Mouse (Mus musculus) liver, embryonic 14.5 days (tissue): ENCODE results near the gene Plxnd1. TPM values are rescaled to one million over a fixed set of nuclear protein-coding genes. Genes with fewer than 3 reads are reported as not detected.

Experiments
- ATAC-seq: fragments of 200-750 bp; cut with Nextera tagmentation; 2 replicates; pipeline ENCODE4 v1.8.0; 2017; ENCODE audit warnings: moderate number of reproducible peaks, mild to moderate bottlenecking, moderate library complexity; ENCODE audit not compliant: insufficient read depth
- DNase-seq, 3 experiments: peaks; one replicate each; pipeline ENCODE4 v3.0.0-alpha.2; 2012 to 2013; ENCODE audit warnings: low read depth in 3 of 3, low spot score in 3 of 3
- H3K27ac ChIP-seq: fragments of 300-500 bp; sonication (generic); 2 replicates; pipeline ENCODE4 v1.5.1; 2014; ENCODE audit warnings: moderate library complexity, mild to moderate bottlenecking, control low read depth, inconsistent platforms
- H3K27me3 ChIP-seq: fragments of 300-500 bp; sonication (generic); 2 replicates; pipeline ENCODE4 v1.6.1; 2014; ENCODE audit warnings: mild to moderate bottlenecking, low read length, moderate library complexity; ENCODE audit not compliant: control insufficient read depth, insufficient read depth
- H3K36me3 ChIP-seq: fragments of 300-500 bp; sonication (generic); replicated peaks from 2 replicates; pipeline ENCODE4 v1.6.1; 2014; ENCODE audit warnings: low read depth; ENCODE audit not compliant: control insufficient read depth, insufficient read depth
- H3K4me1 ChIP-seq, 2 experiments: fragments of 200-500 bp in 1 of 2; fragments of 300-500 bp in 1 of 2; sonication (generic) in 1 of 2; replicated peaks; 2 replicates each; pipeline ENCODE4 v1.6.1; 2012 to 2014; ENCODE audit warnings: antibody characterized with exemption in 1 of 2, inconsistent platforms in 1 of 2, low read length in 1 of 2; ENCODE audit not compliant: control insufficient read depth in 2 of 2, insufficient read depth in 2 of 2
- H3K4me2 ChIP-seq: fragments of 300-500 bp; sonication (generic); 2 replicates; pipeline ENCODE4 v1.6.1; 2014; ENCODE audit warnings: low read depth, mild to moderate bottlenecking, control low read depth, moderate library complexity
- H3K4me3 ChIP-seq, 2 experiments: fragments of 200-500 bp in 1 of 2; fragments of 300-500 bp in 1 of 2; sonication (generic) in 1 of 2; 2 replicates each; pipeline ENCODE4 v1.5.1; 2012 to 2014; ENCODE audit warnings: low read depth in 2 of 2, low read length in 2 of 2, mild to moderate bottlenecking in 2 of 2, control low read depth in 1 of 2, inconsistent platforms in 1 of 2, moderate library complexity in 1 of 2; ENCODE audit not compliant: insufficient read depth in 1 of 2
- H3K9ac ChIP-seq: fragments of 300-500 bp; sonication (generic); replicated peaks from 2 replicates; pipeline ENCODE4 v1.6.1; 2014; ENCODE audit warnings: mild to moderate bottlenecking, control low read depth, moderate library complexity
- H3K9me3 ChIP-seq: fragments of 300-500 bp; sonication (generic); 2 replicates; pipeline ENCODE4 v1.6.1; 2016; ENCODE audit warnings: low read length, mixed read lengths; ENCODE audit not compliant: control insufficient read depth
- CTCF ChIP-seq: IDR thresholded peaks from 2 replicates; pipeline ENCODE4 v1.5.1; 2016; ENCODE audit warnings: antibody characterized with exemption, low read depth, control low read depth
- EP300 ChIP-seq: IDR thresholded peaks from 2 replicates; pipeline ENCODE4 v1.6.1; 2016; ENCODE audit warnings: antibody characterized with exemption, low read depth
- WGBS: fragments of 180-500 bp; shearing (Covaris S2); extraction: QIAGEN DNeasy Blood & Tissue Kit; methylation state at CpG from one replicate; pipeline ENCODE4 v1.1.7; 2014; ENCODE audit not compliant: insufficient replicate concordance; 5-methylcytosine and 5-hydroxymethylcytosine counted together
- polyA plus RNA-seq, 2 experiments: library from polyadenylated mRNA; depleted of rRNA in 1 of 2; stranded (reverse) in 1 of 2; unstranded in 1 of 2; fragments of >200 nt; fragmentation: Nextera tagmentation in 1 of 2; extraction: Ambion mirVana in 1 of 2; gene quantifications; 2 replicates each; pipeline versions ENCODE4 v1.2.1 to v1.2.3; 2012 to 2014

Gene Plxnd1
- polyA plus RNA-seq, 2 experiments: 6.4 to 13.0 TPM

- Histone ChIP-seq H3K27ac (no peak overlapping the region), H3K4me1 (peaks cover 0 to 9% of the 10 kb centered on the region in 2 experiments; a peak in 3 of 4 replicates), H3K4me2 (no peak overlapping the region), H3K9ac (no peak overlapping the region), H3K4me3 (no peak overlapping the region), H3K36me3 (no peaks in the 10 kb centered on the region), H3K27me3 (no peaks in the 10 kb centered on the region), H3K9me3 (no peaks in the 10 kb centered on the region)
- no peak for TF ChIP-seq EP300
- TF ChIP-seq CTCF: no peak
- no peak for DNase-seq
- ATAC-seq: no peak
- WGBS: 55% methylated on average over 1 of the region's 1 CpGs
Observed at GRCm38 (mm10) chr6:115938798-115939197, 56.0 kb downstream of the Plxnd1 start.

DNA sequence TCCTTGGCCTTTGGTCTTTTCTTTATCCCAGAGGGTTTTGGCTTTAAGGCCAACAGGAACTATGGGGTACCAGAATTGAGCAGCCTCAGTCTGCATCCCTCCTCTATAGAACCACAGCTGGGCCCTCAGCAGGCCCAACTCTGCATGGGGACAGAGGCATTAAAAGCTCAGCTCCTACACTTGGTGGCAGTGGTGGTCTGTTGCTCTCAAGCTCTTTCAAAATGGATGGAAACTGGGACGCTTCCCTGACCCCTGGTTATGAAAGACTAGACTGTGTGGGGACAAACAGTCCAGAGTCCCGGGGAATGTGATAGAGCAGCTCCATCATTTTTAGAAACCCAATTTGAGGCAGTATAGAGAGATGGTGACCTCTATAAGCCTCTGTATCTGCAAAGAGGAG is 56.8 kb downstream of the Plxnd1 start:
- H3K4me2 ChIP-seq: no peak overlapping the region
- H3K9me3 ChIP-seq: no peaks in the 10 kb centered on the region
- no peak for ATAC-seq
- WGBS: 52% methylated on average over 2 of the region's 2 CpGs
- DNase-seq: no peak
- no peaks in the 10 kb centered on the region for H3K36me3 ChIP-seq
- peaks cover 0 to 9% of the 10 kb centered on the region in 2 experiments; a peak in 3 of 4 replicates for H3K4me1 ChIP-seq
- H3K27me3 ChIP-seq: no peaks in the 10 kb centered on the region
- no peak overlapping the region for H3K27ac ChIP-seq
- no peak overlapping the region for H3K9ac ChIP-seq
- TF ChIP-seq EP300 (no peak), CTCF (no peak)
- no peak overlapping the region for H3K4me3 ChIP-seq

- H3K27me3 ChIP-seq: no peaks in the 10 kb centered on the region
- H3K27ac ChIP-seq: no peak overlapping the region
- TF ChIP-seq EP300: no peak
- TF ChIP-seq CTCF: no peak
- no peaks in the 10 kb centered on the region for H3K36me3 ChIP-seq
- no peak for ATAC-seq
- H3K9me3 ChIP-seq: no peaks in the 10 kb centered on the region
- H3K9ac ChIP-seq: no peak overlapping the region
- WGBS: 58% methylated on average over 8 of the region's 8 CpGs
- no peak overlapping the region for H3K4me2 ChIP-seq
- no peaks in the 10 kb centered on the region for H3K4me1 ChIP-seq
- no peak for DNase-seq
- no peak overlapping the region for H3K4me3 ChIP-seq
Observed at GRCm38 (mm10) chr6:115935544-115935943, 59.3 kb downstream of the Plxnd1 start.

- Histone ChIP-seq H3K4me1 (no peaks in the 10 kb centered on the region), H3K36me3 (no peaks in the 10 kb centered on the region), H3K4me2 (no peak overlapping the region), H3K9me3 (no peaks in the 10 kb centered on the region), H3K9ac (no peak overlapping the region), H3K27ac (no peak overlapping the region), H3K27me3 (no peaks in the 10 kb centered on the region), H3K4me3 (no peak overlapping the region)
- DNase-seq: no peak
- no peak for ATAC-seq
- 60% methylated on average over 3 of the region's 3 CpGs for WGBS
- TF ChIP-seq EP300 (no peak), CTCF (no peak)
Observed at GRCm38 (mm10) chr6:115932391-115932790, 62.4 kb downstream of the Plxnd1 start.

GRCm38 (mm10) chr6:115931639-115932038 is 63.2 kb downstream of the Plxnd1 start, which contains the start of gene Rho:
Rho (plus strand) TSS chr6:115931748.
- ATAC-seq: no peak
- WGBS: 75% methylated on average over 14 of the region's 14 CpGs
- Histone ChIP-seq H3K27me3 (no peaks in the 10 kb centered on the region), H3K9me3 (no peaks in the 10 kb centered on the region), H3K4me1 (no peaks in the 10 kb centered on the region), H3K36me3 (no peaks in the 10 kb centered on the region), H3K9ac (no peak within 1 kb of the TSS), H3K4me3 (no peak within 1 kb of the TSS), H3K4me2 (no peak within 1 kb of the TSS), H3K27ac (no peak within 1 kb of the TSS)
- no peak for TF ChIP-seq CTCF
- no peak for TF ChIP-seq EP300
- DNase-seq: no peak
